Mouse (Mus musculus): ENCODE measurements around the gene Cdk2ap2.

DNA sequence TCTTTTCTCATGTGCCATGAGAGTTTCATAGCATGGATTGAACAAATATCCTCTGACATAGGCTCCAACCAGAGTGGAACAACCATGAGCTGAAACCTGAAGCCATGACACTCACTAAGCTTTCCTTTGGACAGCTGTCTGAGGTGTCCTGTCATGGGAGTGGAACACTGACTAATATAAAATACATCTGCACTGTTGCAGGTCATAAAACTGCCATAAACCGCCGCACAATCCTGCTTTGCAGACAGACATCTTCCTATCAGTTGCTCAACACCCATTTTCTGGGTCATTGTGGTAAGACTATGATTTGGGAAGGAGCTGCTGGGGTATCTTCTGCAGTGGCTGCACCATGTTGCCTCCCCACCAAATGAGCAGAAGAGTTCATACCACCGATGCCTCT is 4.2 kb upstream of the Cdk2ap2 start:
- TF ChIP-seq CTCF (IDR thresholded peaks at IDR 0.05; ENCODE audit: low read depth, low read length) (no peak), POLR2A (IDR thresholded peaks at IDR 0.05; ENCODE audit: borderline replicate concordance, low read depth, low read length) (no peak)

Measured in bone marrow macrophage, adult 2 months (primary cell).